Mouse (Mus musculus) liver, embryonic 11.5 days (tissue): Measurements from ENCODE around the gene Dnm1. TPM values are rescaled to one million over a fixed set of nuclear protein-coding genes. Genes with fewer than 3 reads are reported as not detected.

Source experiments
- ATAC-seq: fragments of 200-750 bp; cut with Nextera tagmentation; replicated peaks from 2 replicates; pipeline ENCODE4 v1.8.0; 2017; ENCODE audit warnings: moderate number of reproducible peaks, mild to moderate bottlenecking, moderate TSS enrichment, moderate library complexity; ENCODE audit not compliant: low FRiP score
- DNase-seq: peaks from one replicate; pipeline ENCODE4 v3.0.0-alpha.2; 2017; ENCODE audit warnings: low spot score
- H3K27ac ChIP-seq: fragments of 300-500 bp; sonication (generic); 2 replicates; pipeline ENCODE4 v1.5.1; 2014; ENCODE audit warnings: mild to moderate bottlenecking, low read depth, low read length, control low read depth
- H3K27me3 ChIP-seq: fragments of 300-500 bp; sonication (generic); replicated peaks from 2 replicates; pipeline ENCODE4 v1.6.1; 2014; ENCODE audit warnings: low read length, mixed read lengths; ENCODE audit not compliant: control insufficient read depth, insufficient read depth
- H3K36me3 ChIP-seq: fragments of 300-500 bp; sonication (generic); 2 replicates; pipeline ENCODE4 v1.6.1; 2014; ENCODE audit warnings: mild to moderate bottlenecking, low read length, moderate library complexity, mixed read lengths; ENCODE audit not compliant: control insufficient read depth, insufficient read depth
- H3K4me1 ChIP-seq: fragments of 300-500 bp; sonication (generic); replicated peaks from 2 replicates; pipeline ENCODE4 v1.6.1; 2014; ENCODE audit warnings: low read length, mixed read lengths; ENCODE audit not compliant: control insufficient read depth, insufficient read depth
- H3K4me2 ChIP-seq: fragments of 300-500 bp; sonication (generic); 2 replicates; pipeline ENCODE4 v1.6.1; 2014; ENCODE audit warnings: mild to moderate bottlenecking, control low read depth, moderate library complexity
- H3K4me3 ChIP-seq: fragments of 300-500 bp; sonication (generic); 2 replicates; pipeline ENCODE4 v1.5.1; 2014; ENCODE audit warnings: low read depth, low read length, control low read depth
- H3K9ac ChIP-seq: fragments of 300-500 bp; sonication (generic); 2 replicates; pipeline ENCODE4 v1.6.1; 2014; ENCODE audit warnings: low read depth, low read length, control low read depth
- H3K9me3 ChIP-seq: fragments of 300-500 bp; sonication (generic); 2 replicates; pipeline ENCODE4 v1.6.1; 2016; ENCODE audit warnings: low read length, inconsistent platforms, mixed read lengths; ENCODE audit not compliant: control insufficient read depth
- WGBS: fragments of 180-500 bp; shearing (Covaris S2); extraction: QIAGEN DNeasy Blood & Tissue Kit; methylation state at CpG from one replicate; pipeline ENCODE4 v1.1.7; 2014; 5-methylcytosine and 5-hydroxymethylcytosine counted together
- microRNA-seq: library from miRNA; unstranded; fragments of <30 nt; microRNA quantifications from one replicate; pipeline ENCODE4, GENCODE M21; 2017; ENCODE audit warnings: borderline number of aligned reads
- polyA plus RNA-seq: library from polyadenylated mRNA; unstranded; fragments of >200 nt; fragmentation: Nextera tagmentation; extraction: Ambion mirVana; gene quantifications from 2 replicates; pipeline ENCODE4 v1.2.1, GENCODE M21; 2014

The Dnm1 gene
- polyA plus RNA-seq, 1 experiment from 2014 or later: 9.3 TPM

- ATAC-seq (no peak), DNase-seq (no peak)
- Histone ChIP-seq H3K27me3 (no peaks in the 10 kb centered on the region), H3K4me2 (0 out of 2 replicates have a peak overlapping the region, but pooled peaks have one; percentile 23), H3K9ac (no peak overlapping the region), H3K4me1 (peaks cover 6% of the 10 kb centered on the region; the same call in 1 of the 2 replicates), H3K36me3 (peaks cover 29% of the 10 kb centered on the region), H3K27ac (no peak overlapping the region), H3K9me3 (no peaks in the 10 kb centered on the region), H3K4me3 (no peak overlapping the region)
- WGBS: 52% methylated on average over 2 of the region's 2 CpGs
Observed at GRCm38 (mm10) chr2:32282289-32282688, 70.8 kb downstream of the Dnm1 start.

- 75% methylated on average over 3 of the region's 3 CpGs for WGBS
- H3K27ac ChIP-seq: no peak overlapping the region
- peaks cover 16% of the 10 kb centered on the region for H3K36me3 ChIP-seq
- DNase-seq (no peak), ATAC-seq (no peak)
- H3K4me3 ChIP-seq: no peak overlapping the region
- H3K4me1 ChIP-seq: no peaks in the 10 kb centered on the region
- no peak overlapping the region for H3K4me2 ChIP-seq
- no peak overlapping the region for H3K9ac ChIP-seq
- H3K9me3 ChIP-seq: no peaks in the 10 kb centered on the region
- no peaks in the 10 kb centered on the region for H3K27me3 ChIP-seq
Observed at GRCm38 (mm10) chr2:32275823-32276222, 77.3 kb downstream of the Dnm1 start.

GRCm38 (mm10) chr2:32260635-32261034 lies 92.5 kb downstream of the Dnm1 start:
- peak overlapping the region; percentile 92 for H3K4me3 ChIP-seq
- peak overlapping the region; percentile 91 for H3K4me2 ChIP-seq
- DNase-seq (peak; percentile 62), ATAC-seq (no peak; the same call in 1 of the 2 replicates)
- no peaks in the 10 kb centered on the region for H3K27me3 ChIP-seq
- 0 out of 2 replicates have a peak overlapping the region, but pooled peaks have one; percentile 89 for H3K9ac ChIP-seq
- H3K4me1 ChIP-seq: peaks cover 14% of the 10 kb centered on the region
- no peaks in the 10 kb centered on the region for H3K9me3 ChIP-seq
- peaks cover 19% of the 10 kb centered on the region for H3K36me3 ChIP-seq
- H3K27ac ChIP-seq: peak overlapping the region; percentile 63; the same call in 1 of the 2 replicates
- WGBS: 25% methylated on average over 4 of the region's 4 CpGs

GRCm38 (mm10) chr2:32259657-32260417 lies 93.3 kb downstream of the Dnm1 start, which contains the start of gene Uck1:
Uck1 (minus strand) TSS chr2:32260159.
- peak within 1 kb of the TSS; percentile 89 for H3K9ac ChIP-seq
- H3K27ac ChIP-seq: peak within 1 kb of the TSS; percentile 63
- no peaks in the 10 kb centered on the region for H3K27me3 ChIP-seq
- peak; percentile 90 for DNase-seq
- peaks cover 14% of the 10 kb centered on the region for H3K4me1 ChIP-seq
- peaks cover 19% of the 10 kb centered on the region for H3K36me3 ChIP-seq
- peak within 1 kb of the TSS; percentile 92 for H3K4me3 ChIP-seq
- WGBS: 2% methylated on average over 59 of the region's 59 CpGs
- peak within 1 kb of the TSS; percentile 91 for H3K4me2 ChIP-seq
- no peaks in the 10 kb centered on the region for H3K9me3 ChIP-seq
- ATAC-seq: peak; percentile 97

GRCm38 (mm10) chr2:32258887-32259533 lies 94.1 kb downstream of the Dnm1 start:
- DNase-seq: no peak
- no peak for ATAC-seq
- WGBS: 54% methylated on average over 6 of the region's 6 CpGs

More at GRCm38 (mm10) chr2:32258887-32259533, 94.1 kb downstream of the Dnm1 start:
- H3K4me3 ChIP-seq: peak overlapping the region; percentile 92
- peak overlapping the region; percentile 89 for H3K9ac ChIP-seq
- H3K27me3 ChIP-seq: no peaks in the 10 kb centered on the region
- H3K4me1 ChIP-seq: peaks cover 14% of the 10 kb centered on the region
- H3K36me3 ChIP-seq: peaks cover 23% of the 10 kb centered on the region
- H3K27ac ChIP-seq: peak overlapping the region; percentile 63
- peak overlapping the region; percentile 91 for H3K4me2 ChIP-seq
- H3K9me3 ChIP-seq: no peaks in the 10 kb centered on the region

Small RNA genes lying within 50 kb of the gene (microRNA-seq; reads per million reads assigned to microRNA genes)
- not detected for gene Gm23363
- gene Mir199b: 655 reads per million, percentile 69 among the genes with 10 or more reads in this experiment

Other genes with a start within 250 kb of the Dnm1 start
- gene Prrc2b, start 202.3 kb downstream of the Dnm1 start, polyA plus RNA-seq: 37.8 and 48.1 TPM in 2 replicates
- 35.7 and 37.1 TPM in 2 replicates for gene Pomt1, start 116.7 kb downstream of the Dnm1 start, polyA plus RNA-seq
- gene Uck1, start 93.2 kb downstream of the Dnm1 start, polyA plus RNA-seq: 57.3 and 59.5 TPM in 2 replicates
- 18.8 and 19.7 TPM in 2 replicates for gene Golga2, start 66.0 kb downstream of the Dnm1 start, polyA plus RNA-seq
- gene Swi5, start 65.3 kb downstream of the Dnm1 start, polyA plus RNA-seq: 369 and 385 TPM in 2 replicates
- gene Ciz1, start 1.0 kb downstream of the Dnm1 start, polyA plus RNA-seq: 45.5 and 45.8 TPM in 2 replicates
- gene 1110008P14Rik, start 28.6 kb upstream of the Dnm1 start, polyA plus RNA-seq: 36.2 and 39.7 TPM in 2 replicates
- 8.0 and 9.9 TPM in 2 replicates for gene Lcn2, start 34.9 kb upstream of the Dnm1 start, polyA plus RNA-seq
- 23.0 and 23.6 TPM in 2 replicates for gene Ptges2, start 42.6 kb upstream of the Dnm1 start, polyA plus RNA-seq
- 4.5 and 5.4 TPM in 2 replicates for gene Naif1, start 97.1 kb upstream of the Dnm1 start, polyA plus RNA-seq
- gene Slc25a25, start 98.1 kb upstream of the Dnm1 start, polyA plus RNA-seq: 10.4 and 12.7 TPM in 2 replicates
- gene Fam102a, start 182.0 kb upstream of the Dnm1 start, polyA plus RNA-seq: 4.1 and 6.5 TPM in 2 replicates
- gene Dpm2, start 217.5 kb upstream of the Dnm1 start, polyA plus RNA-seq: 100 and 109 TPM in 2 replicates
- gene Pip5kl1, start 221.5 kb upstream of the Dnm1 start, polyA plus RNA-seq: 0.48 TPM in 1 of 2 replicates, not detected in the other
- gene 9430097D07Rik, start 222.3 kb upstream of the Dnm1 start, polyA plus RNA-seq: not detected in 2 replicates
- gene St6galnac4, start 233.8 kb upstream of the Dnm1 start, polyA plus RNA-seq: 26.0 and 28.8 TPM in 2 replicates
- 9.6 and 10.6 TPM in 2 replicates for gene St6galnac6, start 246.4 kb upstream of the Dnm1 start, polyA plus RNA-seq